Mouse (Mus musculus) cerebellum, adult 8-10 months (tissue): ENCODE results near the gene Gm10972.
"Not testable (repeated sequence)": the region's sequence is repeated elsewhere in the genome, so short reads cannot be mapped to it uniquely, and the experiment has no call there.

Source experiments
- DNase-seq: peaks from one replicate; pipeline ENCODE4 v3.0.0; 2022

The Gm10972 gene

GRCm38 (mm10) chr3:94659142-94659748 lies 16.3 kb downstream of the Gm10972 start:
- DNase-seq = not testable (repeated sequence)

GRCm38 (mm10) chr3:94660841-94661240 lies 17.9 kb downstream of the Gm10972 start:
- DNase-seq = not testable (repeated sequence)

GRCm38 (mm10) chr3:94665060-94665802 lies 22.3 kb downstream of the Gm10972 start:
- not testable (repeated sequence) for DNase-seq

GRCm38 (mm10) chr3:94665896-94666295 lies 23.0 kb downstream of the Gm10972 start:
- DNase-seq = not testable (repeated sequence)

GRCm38 (mm10) chr3:94675101-94675500 lies 32.2 kb downstream of the Gm10972 start:
- not testable (repeated sequence) for DNase-seq

- DNase-seq = no peak
Observed at GRCm38 (mm10) chr3:94679351-94679841, 36.5 kb downstream of the Gm10972 start.

- not testable (repeated sequence) for DNase-seq
Observed at GRCm38 (mm10) chr3:94680032-94680431, 37.1 kb downstream of the Gm10972 start.

GRCm38 (mm10) chr3:94680783-94681182 lies 37.9 kb downstream of the Gm10972 start:
- DNase-seq = no peak

- DNase-seq = no peak
Observed at GRCm38 (mm10) chr3:94683646-94684045, 40.7 kb downstream of the Gm10972 start.

- DNase-seq = not testable (repeated sequence)
Observed at GRCm38 (mm10) chr3:94685989-94686772, 43.3 kb downstream of the Gm10972 start.

- DNase-seq = not testable (repeated sequence)
Observed at GRCm38 (mm10) chr3:94688698-94689097, 45.8 kb downstream of the Gm10972 start.

GRCm38 (mm10) chr3:94689195-94689594 lies 46.3 kb downstream of the Gm10972 start:
- DNase-seq = not testable (repeated sequence)

GRCm38 (mm10) chr3:94690162-94690561 lies 47.2 kb downstream of the Gm10972 start:
- not testable (repeated sequence) for DNase-seq

GRCm38 (mm10) chr3:94690616-94691247 lies 47.8 kb downstream of the Gm10972 start:
- no peak for DNase-seq

- not testable (repeated sequence) for DNase-seq
Observed at GRCm38 (mm10) chr3:94691694-94692093, 48.8 kb downstream of the Gm10972 start.
